Mouse (Mus musculus) G1E (cell line): Measurements from ENCODE around the gene Pafah1b1. TPM values are rescaled to one million over a fixed set of nuclear protein-coding genes. Genes with fewer than 3 reads are reported as not detected.
A peak's percentile ranks its signal among the peaks of the same experiment; 100 is the strongest.

Experiments
- ATAC-seq: 2 replicates; pipeline ENCODE4 v1.8.0; 2016; ENCODE audit warnings: mild to moderate bottlenecking; ENCODE audit not compliant: insufficient number of reproducible peaks, poor library complexity, low FRiP score, severe bottlenecking; ENCODE audit errors: extremely low read depth
- DNase-seq: peaks from one replicate; pipeline ENCODE4 v3.0.0; 2012; ENCODE audit warnings: low spot score
- H3K27me3 ChIP-seq: 2 replicates; pipeline ENCODE4 v1.6.1; 2012; ENCODE audit warnings: mild to moderate bottlenecking, low read length, inconsistent platforms; ENCODE audit not compliant: insufficient read depth
- H3K36me3 ChIP-seq: replicated peaks from 2 replicates; pipeline ENCODE3; 2012; ENCODE audit warnings: mild to moderate bottlenecking, inconsistent platforms
- H3K4me1 ChIP-seq: 2 replicates; pipeline ENCODE4 v1.6.1; 2012; ENCODE audit warnings: low read depth, low read length, inconsistent platforms, mixed read lengths; ENCODE audit not compliant: insufficient read depth
- H3K4me3 ChIP-seq: 2 replicates; pipeline ENCODE4 v1.5.1; 2012; ENCODE audit warnings: low read depth, mild to moderate bottlenecking, inconsistent platforms, low read length, moderate library complexity, mixed read lengths
- H3K9me3 ChIP-seq: replicated peaks from 2 replicates; pipeline ENCODE4 v1.6.1; 2012; ENCODE audit warnings: inconsistent platforms
- CTCF ChIP-seq: IDR thresholded peaks from 2 replicates; pipeline ENCODE4 v1.5.1; 2012; ENCODE audit warnings: low read depth, low read length, inconsistent platforms, mixed read lengths
- GATA1 ChIP-seq: IDR thresholded peaks from 2 replicates; pipeline ENCODE4 v1.6.1; 2012; ENCODE audit warnings: borderline replicate concordance, low read length, inconsistent platforms, mixed read lengths
- GATA2 ChIP-seq: IDR thresholded peaks from 2 replicates; pipeline ENCODE4 v1.6.1; 2012; ENCODE audit warnings: low read depth, low read length, inconsistent platforms, borderline replicate concordance
- POLR2AphosphoS5 ChIP-seq: IDR thresholded peaks from 2 replicates; pipeline ENCODE4 v1.6.1; 2012; ENCODE audit warnings: low read depth, low read length, inconsistent platforms; ENCODE audit not compliant: insufficient replicate concordance
- TAL1 ChIP-seq: conservative IDR thresholded peaks from 2 replicates; pipeline ENCODE4 v1.6.1; 2012; ENCODE audit warnings: low read depth, low read length, inconsistent platforms, mixed read lengths
- polyA plus RNA-seq: library from polyadenylated mRNA; stranded (reverse); fragments of >175 nt; gene quantifications from 2 replicates; pipeline ENCODE4 v1.2.3, GENCODE M21; 2012
- total RNA-seq, 2 experiments: library from RNA; stranded (forward) in 1 of 2; stranded (reverse) in 1 of 2; fragments of 200-1000 nt in 1 of 2; fragments of >200 nt in 1 of 2; fragmentation: Nextera tagmentation in 1 of 2; gene quantifications; 2 replicates each; pipeline ENCODE4 v1.2.3; 2014 to 2017

The Pafah1b1 gene
- total and polyA plus RNA-seq, 3 experiments: 10.0 to 115 (median 91.5) TPM

GRCm38 (mm10) chr11:74660336-74660735 is 64.1 kb downstream of the Pafah1b1 start:
- Histone ChIP-seq H3K4me1 (peaks cover 18% of the 10 kb centered on the region), H3K27me3 (no peaks in the 10 kb centered on the region), H3K9me3 (peaks cover 9% of the 10 kb centered on the region), H3K36me3 (peaks cover 100% of the 10 kb centered on the region), H3K4me3 (no peak overlapping the region)
- ATAC-seq (no peak), DNase-seq (no peak)
- TF ChIP-seq GATA2: no peak
- no peak for TF ChIP-seq POLR2AphosphoS5
- TF ChIP-seq GATA1: no peak
- no peak for TF ChIP-seq TAL1
- no peak for TF ChIP-seq CTCF

- H3K27me3 ChIP-seq: no peaks in the 10 kb centered on the region
- H3K4me3 ChIP-seq: no peak overlapping the region
- ATAC-seq: no peak
- H3K4me1 ChIP-seq: peaks cover 42% of the 10 kb centered on the region
- TF ChIP-seq CTCF (no peak), GATA1 (no peak), POLR2AphosphoS5 (no peak), TAL1 (no peak), GATA2 (no peak)
- no peak for DNase-seq
- peaks cover 100% of the 10 kb centered on the region for H3K36me3 ChIP-seq
- peaks cover 9% of the 10 kb centered on the region for H3K9me3 ChIP-seq
Measured at GRCm38 (mm10) chr11:74655941-74656340, 68.5 kb downstream of the Pafah1b1 start.

GRCm38 (mm10) chr11:74653385-74653784 is 71.1 kb downstream of the Pafah1b1 start:
- no peak for TF ChIP-seq GATA1
- no peak for TF ChIP-seq CTCF
- TF ChIP-seq TAL1: no peak
- TF ChIP-seq GATA2: no peak
- no peak for TF ChIP-seq POLR2AphosphoS5
- Histone ChIP-seq H3K4me3 (no peak overlapping the region; the same call in 1 of the 2 replicates), H3K36me3 (peaks cover 80% of the 10 kb centered on the region), H3K9me3 (peaks cover 9% of the 10 kb centered on the region), H3K4me1 (peaks cover 58% of the 10 kb centered on the region), H3K27me3 (no peaks in the 10 kb centered on the region)
- no peak for ATAC-seq
- no peak for DNase-seq

- H3K27me3 ChIP-seq: no peaks in the 10 kb centered on the region
- H3K4me1 ChIP-seq: peaks cover 64% of the 10 kb centered on the region
- no peak overlapping the region; the same call in 1 of the 2 replicates for H3K4me3 ChIP-seq
- ATAC-seq: no peak
- TF ChIP-seq TAL1 (no peak), POLR2AphosphoS5 (no peak), GATA1 (no peak), GATA2 (no peak), CTCF (no peak)
- H3K36me3 ChIP-seq: peaks cover 74% of the 10 kb centered on the region
- peaks cover 7% of the 10 kb centered on the region for H3K9me3 ChIP-seq
- no peak for DNase-seq
Measured at GRCm38 (mm10) chr11:74652791-74653191, 71.7 kb downstream of the Pafah1b1 start.

- TF ChIP-seq POLR2AphosphoS5 (no peak), GATA2 (no peak), TAL1 (no peak), CTCF (no peak), GATA1 (no peak)
- H3K4me1 ChIP-seq: peaks cover 65% of the 10 kb centered on the region
- no peaks in the 10 kb centered on the region for H3K9me3 ChIP-seq
- DNase-seq: no peak
- no peaks in the 10 kb centered on the region for H3K27me3 ChIP-seq
- H3K36me3 ChIP-seq: peaks cover 53% of the 10 kb centered on the region
- ATAC-seq: no peak
- H3K4me3 ChIP-seq: peak overlapping the region; percentile 100
Measured at GRCm38 (mm10) chr11:74650576-74651100, 73.8 kb downstream of the Pafah1b1 start.

- Histone ChIP-seq H3K27me3 (no peaks in the 10 kb centered on the region), H3K4me3 (peak overlapping the region; percentile 100), H3K36me3 (peaks cover 45% of the 10 kb centered on the region), H3K9me3 (no peaks in the 10 kb centered on the region), H3K4me1 (peaks cover 65% of the 10 kb centered on the region)
- no peak for TF ChIP-seq CTCF
- no peak for TF ChIP-seq POLR2AphosphoS5
- no peak for TF ChIP-seq GATA2
- no peak for TF ChIP-seq TAL1
- no peak for TF ChIP-seq GATA1
- peak; percentile 61 for DNase-seq
- ATAC-seq: no peak
Measured at GRCm38 (mm10) chr11:74649647-74650551, 74.6 kb downstream of the Pafah1b1 start.
